ENCODE assay signal across 17 mouse cellular contexts in the genomic region with DNA sequence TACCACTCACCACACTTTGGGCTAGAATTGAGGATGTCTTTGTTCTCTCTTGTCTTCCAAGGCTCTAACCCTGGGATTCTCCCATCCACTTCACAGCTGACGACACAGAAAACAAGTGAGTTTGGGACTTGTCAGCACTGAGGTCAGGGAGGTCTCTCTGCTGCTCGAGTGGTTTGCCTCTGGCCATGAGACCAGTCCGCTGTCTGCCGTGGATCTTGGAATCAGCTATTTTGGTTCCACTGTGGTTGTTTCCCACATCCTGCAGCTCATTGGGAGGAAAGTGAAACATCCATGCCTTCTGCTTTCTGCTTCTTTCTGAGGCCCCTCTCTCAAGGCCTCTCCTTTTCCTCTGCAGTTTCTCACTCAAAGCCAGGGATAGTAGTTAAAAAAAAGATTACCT. TPM values are rescaled to one million over a fixed set of nuclear protein-coding genes. Genes with fewer than 3 reads are reported as not detected.
"Had no signal": no experiment of that assay in that cellular context is flagged by ENCODE, and none has a peak within 500 bp of the region (broad histone marks: within the 10 kb centered on the region; RNA-seq: fewer than 3 reads in every experiment).

No protein-coding gene starts in this region.

- H3K4me3 ChIP-seq: kidney, embryonic 15.5 days; layer of hippocampus, adult 2 months; left cerebral cortex, adult 2 months; limb, embryonic 15.5 days; liver, embryonic 12.5 days; midbrain, embryonic 13.5 days had no signal

- H3K27ac ChIP-seq: kidney, embryonic 15.5 days; layer of hippocampus, adult 2 months; left cerebral cortex, adult 2 months; limb, embryonic 15.5 days; liver, embryonic 12.5 days; macrophage; midbrain, embryonic 13.5 days; stomach, postnatal 0 days had no signal

- H3K27me3 ChIP-seq: kidney, embryonic 15.5 days; limb, embryonic 15.5 days; liver, embryonic 12.5 days; midbrain, embryonic 13.5 days had no signal

- H3K4me1 ChIP-seq: kidney, embryonic 15.5 days; limb, embryonic 15.5 days; liver, embryonic 12.5 days; midbrain, embryonic 13.5 days had no signal

- DNase-seq: kidney, postnatal 25 days; lung, embryonic 14.5 days; lung, postnatal 14 days; right cerebral cortex, adult 18-20 months; right cerebral cortex, postnatal 25 days; thymus, postnatal 4 days had no signal

- H3K36me3 ChIP-seq: kidney, embryonic 15.5 days; limb, embryonic 15.5 days; liver, embryonic 12.5 days; midbrain, embryonic 13.5 days had no signal

- ATAC-seq: liver, embryonic 12.5 days; midbrain, embryonic 13.5 days had no signal

RNA-seq across cellular contexts. Expression of a gene that starts 9.3 kb away (rescaled TPM):
- total RNA-seq: layer of hippocampus, adult 2 months; left cerebral cortex, adult 2 months; left cerebral cortex, postnatal 25 days; midbrain, postnatal 0 days had no signal
- polyA plus RNA-seq: neural tube, embryonic 14.5 days had no signal
